Mouse (Mus musculus) lung, adult 2 months (tissue): ENCODE measurements around the gene Dcdc2a.

Experiments
- CTCF ChIP-seq: fragments of 200-500 bp; IDR thresholded peaks from 2 replicates; pipeline ENCODE4 v1.5.1; 2011; ENCODE audit warnings: mild to moderate bottlenecking, low read length, control low read depth; ENCODE audit not compliant: insufficient read depth
- POLR2A ChIP-seq: fragments of 200-500 bp; IDR thresholded peaks from 2 replicates; pipeline ENCODE4 v1.6.1; 2011; ENCODE audit warnings: low read depth, mild to moderate bottlenecking, control low read depth, low read length, borderline replicate concordance; ENCODE audit errors: extremely low read depth

GRCm38 (mm10) chr13:25150861-25151260 lies 95.1 kb downstream of the Dcdc2a start:
- TF ChIP-seq CTCF (no peak), POLR2A (no peak)
